Mouse (Mus musculus) heart, adult 18-20 months (tissue): ENCODE data around the gene Rtn4rl1. TPM values are rescaled to one million over a fixed set of nuclear protein-coding genes. Genes with fewer than 3 reads are reported as not detected.

Experiments
- DNase-seq, 2 experiments: peaks; one replicate each; pipeline ENCODE4 v3.0.0; 2021 to 2022; ENCODE audit warnings: mixed read lengths in 1 of 2
- total RNA-seq, 2 experiments: library from RNA; stranded (reverse); gene quantifications; 2 replicates each; pipeline ENCODE4 v1.2.3; 2021

Rtn4rl1 gene
- total RNA-seq, 2 experiments from 2014 or later = 5.7 TPM

- no peak for DNase-seq
These were observed 56.0 kb downstream of the Rtn4rl1 start for GRCm38 (mm10) chr11:75249588-75249987.

- no peak for DNase-seq
These were observed 57.5 kb downstream of the Rtn4rl1 start for GRCm38 (mm10) chr11:75251006-75251512.

DNA sequence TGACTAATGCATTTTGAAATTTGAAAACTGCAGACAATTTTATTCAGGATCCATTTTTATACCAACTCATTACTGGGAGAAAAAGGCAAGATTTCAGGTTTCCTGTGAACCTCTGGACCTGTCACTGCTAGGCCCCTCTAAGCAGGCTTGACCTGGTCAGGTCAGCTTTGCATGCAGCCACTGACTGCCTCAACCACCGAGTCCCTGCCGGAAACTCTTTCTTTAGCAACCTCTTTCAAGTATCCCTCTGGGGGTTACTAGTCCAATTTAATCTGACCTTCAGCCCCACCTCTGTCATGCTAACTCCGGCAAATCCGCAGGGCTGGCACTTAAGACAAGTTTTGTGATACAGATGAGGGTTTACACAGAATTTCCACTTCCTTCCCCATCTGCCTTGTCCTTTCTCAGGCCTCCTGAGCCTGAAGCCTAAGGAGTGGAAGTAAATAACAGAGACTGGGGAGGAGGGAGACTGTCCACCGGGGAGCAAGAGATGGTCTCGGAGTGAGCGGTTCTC, 58.0 kb downstream of the Rtn4rl1 start:
- no peak for DNase-seq

GRCm38 (mm10) chr11:75254252-75254912, 60.8 kb downstream of the Rtn4rl1 start:
- DNase-seq = peak; percentile 75 to 83

- no peak for DNase-seq
These were observed 61.7 kb downstream of the Rtn4rl1 start for GRCm38 (mm10) chr11:75255330-75255729.

DNA sequence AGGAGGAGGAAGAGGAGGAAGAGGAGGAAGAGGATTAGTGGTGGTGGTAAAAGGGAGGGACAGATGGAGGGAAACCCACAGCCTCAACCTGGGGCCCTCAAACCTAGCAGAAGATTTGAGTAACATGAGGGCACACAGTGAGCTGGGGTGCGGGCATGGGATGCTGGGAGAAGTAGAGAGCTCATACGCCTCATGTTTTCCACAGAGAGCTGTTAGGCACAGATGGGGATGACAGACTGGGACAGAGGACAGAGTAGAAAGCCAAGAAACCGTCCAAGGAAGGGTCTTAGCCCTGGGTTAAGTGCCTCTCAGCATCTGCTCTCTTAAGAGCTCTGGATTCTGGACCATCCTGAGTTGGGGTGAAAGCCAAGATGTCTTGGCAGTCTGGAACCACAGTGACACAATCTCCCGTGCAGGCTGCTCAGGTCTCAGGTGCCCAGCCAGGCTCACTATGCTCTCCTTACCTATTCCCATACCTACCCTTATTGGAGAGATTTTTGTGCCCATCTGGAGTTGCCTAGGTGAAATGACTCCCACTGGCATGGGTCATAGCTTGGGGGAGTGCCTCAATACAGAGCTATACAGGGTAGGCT, 63.6 kb downstream of the Rtn4rl1 start:
- no peak for DNase-seq

- no peak for DNase-seq
These were observed 65.8 kb downstream of the Rtn4rl1 start for GRCm38 (mm10) chr11:75259416-75259815.

DNA sequence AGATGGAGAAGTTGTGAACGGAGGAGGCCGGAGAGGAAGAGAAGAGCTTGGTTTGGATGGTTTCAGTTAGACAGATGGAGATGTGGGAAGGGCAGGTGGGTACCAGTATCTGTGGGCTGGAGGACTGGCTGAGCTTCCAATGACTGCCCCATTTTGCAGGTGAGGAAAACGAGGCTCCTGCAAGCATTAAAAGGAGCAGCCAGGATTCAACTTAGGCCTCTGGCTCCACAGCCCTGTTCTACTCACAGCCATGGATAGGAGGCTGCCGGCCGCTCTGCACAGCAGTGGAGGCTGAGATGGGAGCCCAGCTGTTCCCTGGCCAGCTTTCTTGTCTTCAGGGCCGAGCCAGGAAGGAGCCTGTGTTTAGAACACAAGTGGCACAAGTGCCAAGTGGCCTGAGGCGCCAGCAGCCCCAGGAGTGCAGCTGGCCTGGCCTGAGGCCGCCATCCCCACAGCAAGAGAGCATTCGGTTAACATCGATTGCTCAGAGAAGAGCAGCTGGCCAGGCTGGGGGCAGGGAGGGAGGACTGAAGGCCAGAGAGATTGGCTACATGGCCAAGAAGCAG, 66.5 kb downstream of the Rtn4rl1 start:
- peak; percentile 53 to 73 for DNase-seq

DNA sequence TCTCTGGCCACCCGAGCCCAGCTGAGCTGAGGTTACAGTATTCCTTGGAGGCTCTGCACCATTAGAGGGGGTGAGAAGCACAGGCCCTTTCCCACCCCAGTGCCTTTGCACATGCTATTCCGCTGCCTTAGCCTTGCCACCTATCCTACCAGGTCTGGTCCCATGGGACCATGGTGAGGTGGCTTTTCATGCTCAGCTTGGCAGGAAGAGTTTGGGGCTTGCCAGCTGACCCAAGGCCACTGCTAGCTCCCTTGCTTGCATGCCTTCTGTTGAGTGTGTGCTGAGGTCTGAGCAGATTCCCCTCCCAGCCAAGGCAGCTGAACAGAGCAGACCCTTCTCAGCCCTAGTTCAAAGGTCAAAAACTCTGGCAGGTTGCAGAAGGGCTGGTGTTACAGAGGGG, 67.4 kb downstream of the Rtn4rl1 start:
- no peak for DNase-seq

GRCm38 (mm10) chr11:75261730-75262129, 68.1 kb downstream of the Rtn4rl1 start:
- DNase-seq = no peak

GRCm38 (mm10) chr11:75262181-75262580, 68.6 kb downstream of the Rtn4rl1 start:
- no peak for DNase-seq

GRCm38 (mm10) chr11:75262791-75263190, 69.2 kb downstream of the Rtn4rl1 start:
- peak in 1 of 2 experiments; percentile 48 for DNase-seq

GRCm38 (mm10) chr11:75263274-75263963, 69.8 kb downstream of the Rtn4rl1 start:
- DNase-seq = peak; percentile 60 to 68

DNA sequence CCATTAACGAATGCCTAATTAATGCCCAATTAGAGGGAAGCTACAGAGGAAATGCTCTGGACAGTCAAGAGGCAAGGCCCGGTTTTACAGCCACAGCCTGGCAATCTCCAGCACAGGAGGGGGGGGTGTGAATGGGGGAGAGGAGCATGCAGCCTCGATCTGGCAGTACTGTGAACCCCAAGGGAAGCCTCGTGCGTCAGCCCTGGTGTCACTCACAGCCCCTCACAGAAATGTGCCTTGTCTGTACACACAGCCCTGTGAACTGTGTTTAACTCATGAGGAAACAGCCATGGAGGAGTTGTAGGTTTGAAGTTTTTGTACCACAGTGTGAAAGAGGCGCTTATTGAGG, 70.4 kb downstream of the Rtn4rl1 start:
- no peak for DNase-seq

GRCm38 (mm10) chr11:75264550-75264949, 71.0 kb downstream of the Rtn4rl1 start:
- DNase-seq = no peak

GRCm38 (mm10) chr11:75265545-75265944, 72.0 kb downstream of the Rtn4rl1 start:
- no peak for DNase-seq

DNA sequence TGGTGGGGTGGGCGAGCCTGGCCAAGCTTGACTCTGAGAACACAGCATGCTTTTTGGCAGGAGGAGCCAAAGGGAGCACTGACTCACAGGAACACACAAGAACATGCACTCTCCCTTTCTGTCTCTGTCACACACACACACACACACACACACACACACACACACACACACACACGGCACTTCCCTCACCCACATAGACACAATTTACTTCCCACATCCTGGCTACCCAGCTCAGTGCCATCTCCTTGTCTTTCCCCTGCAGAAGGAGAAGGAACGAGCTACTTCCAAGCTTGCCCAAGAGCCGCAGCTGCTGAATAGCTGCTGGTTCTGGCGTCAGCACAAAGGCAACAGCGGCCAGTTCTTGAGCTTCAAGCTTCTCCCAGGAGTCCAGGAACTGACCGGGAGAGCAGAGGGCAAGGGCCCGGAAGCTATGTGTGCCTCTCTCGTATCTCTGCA, 74.3 kb downstream of the Rtn4rl1 start:
- DNase-seq = peak; percentile 77 to 81

GRCm38 (mm10) chr11:75268492-75268891, 74.9 kb downstream of the Rtn4rl1 start:
- peak; percentile 60 to 80 for DNase-seq

DNA sequence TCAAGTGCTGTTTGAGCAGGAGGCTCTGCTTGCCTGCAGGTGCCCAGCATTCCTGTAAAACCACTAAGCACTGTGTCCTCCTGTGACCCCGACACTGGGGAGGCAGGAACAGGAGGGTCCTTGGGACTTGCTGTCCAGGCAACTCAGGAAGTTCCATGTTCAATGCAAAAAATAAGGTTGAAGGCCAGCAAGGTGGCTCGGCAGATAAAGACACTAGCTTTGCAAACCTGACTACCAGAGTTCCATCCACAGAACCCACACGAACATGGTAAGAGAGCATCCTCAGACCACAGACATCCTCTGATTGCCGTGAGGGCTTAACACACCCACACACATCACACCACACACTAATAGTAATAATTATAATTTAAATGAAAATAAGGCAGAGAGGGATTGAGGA, 75.6 kb downstream of the Rtn4rl1 start:
- DNase-seq = no peak

- no peak for DNase-seq
These were observed 76.8 kb downstream of the Rtn4rl1 start for GRCm38 (mm10) chr11:75270276-75270984.

DNA sequence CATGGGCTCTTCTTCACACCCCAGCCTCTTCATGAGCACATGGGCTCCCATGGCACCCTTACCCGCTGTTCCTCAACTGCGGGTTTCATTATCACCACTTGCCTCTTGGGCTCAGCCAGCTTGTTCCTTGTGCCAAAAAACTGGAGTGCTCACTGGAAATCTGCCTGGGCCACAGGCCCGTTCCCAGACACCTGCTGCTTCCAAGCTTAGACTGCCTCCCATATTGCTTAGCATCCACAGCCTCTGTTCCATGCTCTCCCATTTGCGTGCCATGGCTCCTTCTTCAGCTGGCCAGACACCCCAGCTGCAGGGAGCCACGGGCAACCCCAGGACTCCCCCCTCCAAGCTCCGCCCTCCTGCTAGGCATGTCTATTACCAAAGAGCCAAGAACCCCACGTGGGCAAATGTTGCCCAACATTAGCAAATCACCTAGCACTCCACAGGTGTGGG, 77.4 kb downstream of the Rtn4rl1 start:
- DNase-seq = peak; percentile 68 to 78

GRCm38 (mm10) chr11:75273466-75273865, 79.9 kb downstream of the Rtn4rl1 start:
- DNase-seq = no peak
